Mouse (Mus musculus) limb, embryonic 14.5 days (tissue): ENCODE data around the gene Stoml2. TPM values are rescaled to one million over a fixed set of nuclear protein-coding genes. Genes with fewer than 3 reads are reported as not detected.
"Not testable (repeated sequence)": the region's sequence is repeated elsewhere in the genome, so short reads cannot be mapped to it uniquely, and the experiment has no call there.

Experiments used
- ATAC-seq: fragments of 200-750 bp; cut with Nextera tagmentation; 2 replicates; pipeline ENCODE4 v1.8.0; 2017; ENCODE audit warnings: low read depth, moderate number of reproducible peaks, moderate TSS enrichment; ENCODE audit not compliant: low FRiP score
- DNase-seq: peaks from one replicate; pipeline ENCODE4 v3.0.0-alpha.2; 2015; ENCODE audit warnings: low spot score
- H3K27ac ChIP-seq: fragments of 300-500 bp; sonication (generic); replicated peaks from 2 replicates; pipeline ENCODE4 v1.5.1; 2014; ENCODE audit warnings: low read depth, mild to moderate bottlenecking, low read length, moderate library complexity, mixed read lengths
- H3K27me3 ChIP-seq: fragments of 300-500 bp; sonication (generic); 2 replicates; pipeline ENCODE4 v1.6.1; 2014; ENCODE audit warnings: low read length, mixed read lengths; ENCODE audit not compliant: control insufficient read depth, insufficient read depth
- H3K36me3 ChIP-seq: fragments of 300-500 bp; sonication (generic); 2 replicates; pipeline ENCODE4 v1.6.1; 2014; ENCODE audit warnings: mild to moderate bottlenecking, low read length, moderate library complexity, mixed read lengths; ENCODE audit not compliant: control insufficient read depth, insufficient read depth
- H3K4me1 ChIP-seq: fragments of 300-500 bp; sonication (generic); 2 replicates; pipeline ENCODE4 v1.6.1; 2014; ENCODE audit warnings: antibody characterized with exemption, low read length, mixed read lengths; ENCODE audit not compliant: control insufficient read depth, insufficient read depth
- H3K4me2 ChIP-seq: fragments of 300-500 bp; sonication (generic); replicated peaks from 2 replicates; pipeline ENCODE4 v1.6.1; 2014; ENCODE audit warnings: low read depth, mild to moderate bottlenecking, low read length, moderate library complexity; ENCODE audit not compliant: severe bottlenecking
- H3K4me3 ChIP-seq: fragments of 300-500 bp; sonication (generic); replicated peaks from 2 replicates; pipeline ENCODE4 v1.5.1; 2014; ENCODE audit warnings: low read length
- H3K9ac ChIP-seq: fragments of 300-500 bp; sonication (generic); 2 replicates; pipeline ENCODE4 v1.6.1; 2014; ENCODE audit warnings: mild to moderate bottlenecking, low read depth, low read length, moderate library complexity; ENCODE audit not compliant: severe bottlenecking
- H3K9me3 ChIP-seq: fragments of 300-500 bp; sonication (generic); 2 replicates; pipeline ENCODE4 v1.6.1; 2016; ENCODE audit warnings: low read length; ENCODE audit not compliant: control insufficient read depth
- POLR2A ChIP-seq: fragments of 200-500 bp; IDR thresholded peaks from 2 replicates; pipeline ENCODE4 v1.8.0; 2012; ENCODE audit warnings: inconsistent platforms, mild to moderate bottlenecking, moderate library complexity, borderline replicate concordance; ENCODE audit not compliant: insufficient read depth, insufficient read length; ENCODE audit errors: extremely low read depth
- WGBS: fragments of 180-500 bp; shearing (Covaris S2); extraction: QIAGEN DNeasy Blood & Tissue Kit; methylation state at CpG from one replicate; pipeline ENCODE4 v1.1.7; 2014; 5-methylcytosine and 5-hydroxymethylcytosine counted together
- polyA plus RNA-seq, 2 experiments: library from polyadenylated mRNA; depleted of rRNA in 1 of 2; stranded (reverse) in 1 of 2; unstranded in 1 of 2; fragments of >200 nt; fragmentation: Nextera tagmentation in 1 of 2; extraction: Ambion mirVana in 1 of 2; gene quantifications; 2 replicates each; pipeline versions ENCODE4 v1.2.1 to v1.2.3; 2012 to 2014

The Stoml2 gene
- polyA plus RNA-seq, 2 experiments = 156 to 316 TPM

- whole genome bisulfite sequencing = 86% methylated on average over 1 of the region's 1 CpGs
These were observed 43.2 kb downstream of the Stoml2 start for GRCm38 (mm10) chr4:42988296-42988695.

GRCm38 (mm10) chr4:42980467-42980866 lies 51.0 kb downstream of the Stoml2 start:
- H3K4me3 ChIP-seq, DNase-seq, H3K9me3 ChIP-seq, H3K4me2 ChIP-seq, H3K4me1 ChIP-seq, H3K9ac ChIP-seq, ATAC-seq, H3K27ac ChIP-seq, H3K27me3 ChIP-seq: not testable (repeated sequence)
- 98% methylated on average over 7 of the region's 8 CpGs for WGBS
- H3K36me3 ChIP-seq = peaks cover 73% of the 10 kb centered on the region

More at GRCm38 (mm10) chr4:42988296-42988695, 43.2 kb downstream of the Stoml2 start:
- no peak for ATAC-seq
- Histone ChIP-seq H3K4me2 (no peak overlapping the region), H3K36me3 (peaks cover 94% of the 10 kb centered on the region), H3K4me1 (no peaks in the 10 kb centered on the region), H3K9ac (no peak overlapping the region), H3K27ac (no peak overlapping the region), H3K4me3 (no peak overlapping the region), H3K9me3 (no peaks in the 10 kb centered on the region), H3K27me3 (no peaks in the 10 kb centered on the region)
- DNase-seq = no peak
- TF ChIP-seq POLR2A = no peak

GRCm38 (mm10) chr4:42978062-42978461 lies 53.4 kb downstream of the Stoml2 start:
- H3K4me3 ChIP-seq = no peak overlapping the region
- no peak for DNase-seq
- H3K27ac ChIP-seq = no peak overlapping the region
- H3K27me3 ChIP-seq = no peaks in the 10 kb centered on the region
- 94% methylated on average over 4 of the region's 4 CpGs for WGBS
- no peaks in the 10 kb centered on the region for H3K9me3 ChIP-seq
- H3K4me2 ChIP-seq = no peak overlapping the region
- TF ChIP-seq POLR2A = no peak
- peaks cover 52% of the 10 kb centered on the region for H3K36me3 ChIP-seq
- H3K4me1 ChIP-seq = no peaks in the 10 kb centered on the region
- H3K9ac ChIP-seq = no peak overlapping the region
- no peak for ATAC-seq

Other genes starting within 250 kb of the Stoml2 start
- gene Fam205a1, start 177.8 kb downstream of the Stoml2 start, polyA plus RNA-seq (2012; rRNA removed) = not detected in 2 replicates
- 0.06 TPM in 2 replicates for gene Fam205a1, start 177.8 kb downstream of the Stoml2 start, polyA plus RNA-seq (2014; fragmentation: Nextera tagmentation; extraction: Ambion mirVana)
- gene Gm12394, start 174.9 kb downstream of the Stoml2 start, polyA plus RNA-seq (2012; rRNA removed) = 0.01 TPM in 1 of 2 replicates, not detected in the other
- gene Gm12394, start 174.9 kb downstream of the Stoml2 start, polyA plus RNA-seq (2014; fragmentation: Nextera tagmentation; extraction: Ambion mirVana) = 0.21 and 0.23 TPM in 2 replicates
- gene Fam205c, start 157.5 kb downstream of the Stoml2 start, polyA plus RNA-seq (2012; rRNA removed) = not detected in 2 replicates
- gene Fam205c, start 157.5 kb downstream of the Stoml2 start, polyA plus RNA-seq (2014; fragmentation: Nextera tagmentation; extraction: Ambion mirVana) = 0.55 TPM in 1 of 2 replicates, not detected in the other
- gene Phf24, start 115.0 kb downstream of the Stoml2 start, polyA plus RNA-seq (2012; rRNA removed) = 2.4 and 2.7 TPM in 2 replicates
- gene Phf24, start 115.0 kb downstream of the Stoml2 start, polyA plus RNA-seq (2014; fragmentation: Nextera tagmentation; extraction: Ambion mirVana) = 1.1 and 1.2 TPM in 2 replicates
- 16.9 and 17.4 TPM in 2 replicates for gene Dnajb5, start 81.9 kb downstream of the Stoml2 start, polyA plus RNA-seq (2012; rRNA removed)
- 7.4 and 7.6 TPM in 2 replicates for gene Dnajb5, start 81.9 kb downstream of the Stoml2 start, polyA plus RNA-seq (2014; fragmentation: Nextera tagmentation; extraction: Ambion mirVana)
- not detected in 2 replicates for gene 1700022I11Rik, start 62.1 kb downstream of the Stoml2 start, polyA plus RNA-seq (2012; rRNA removed)
- gene 1700022I11Rik, start 62.1 kb downstream of the Stoml2 start, polyA plus RNA-seq (2014; fragmentation: Nextera tagmentation; extraction: Ambion mirVana) = 0.45 and 0.48 TPM in 2 replicates
- 194 and 248 TPM in 2 replicates for gene Vcp, start 31.2 kb downstream of the Stoml2 start, polyA plus RNA-seq (2012; rRNA removed)
- gene Vcp, start 31.2 kb downstream of the Stoml2 start, polyA plus RNA-seq (2014; fragmentation: Nextera tagmentation; extraction: Ambion mirVana) = 468 and 501 TPM in 2 replicates
- gene Fancg, start 21.2 kb downstream of the Stoml2 start, polyA plus RNA-seq (2012; rRNA removed) = 31.3 and 33.6 TPM in 2 replicates
- 20.1 and 20.4 TPM in 2 replicates for gene Fancg, start 21.2 kb downstream of the Stoml2 start, polyA plus RNA-seq (2014; fragmentation: Nextera tagmentation; extraction: Ambion mirVana)
- gene Pigo, start 5.9 kb downstream of the Stoml2 start, polyA plus RNA-seq (2012; rRNA removed) = 33.4 and 44.3 TPM in 2 replicates
- gene Pigo, start 5.9 kb downstream of the Stoml2 start, polyA plus RNA-seq (2014; fragmentation: Nextera tagmentation; extraction: Ambion mirVana) = 17.6 and 22.1 TPM in 2 replicates
- 22.1 and 24.1 TPM in 2 replicates for gene Fam214b, start 14.5 kb upstream of the Stoml2 start, polyA plus RNA-seq (2012; rRNA removed)
- 9.5 and 11.6 TPM in 2 replicates for gene Fam214b, start 14.5 kb upstream of the Stoml2 start, polyA plus RNA-seq (2014; fragmentation: Nextera tagmentation; extraction: Ambion mirVana)
- 6.7 and 7.2 TPM in 2 replicates for gene Unc13b, start 27.2 kb upstream of the Stoml2 start, polyA plus RNA-seq (2012; rRNA removed)
- 2.4 and 2.5 TPM in 2 replicates for gene Unc13b, start 27.2 kb upstream of the Stoml2 start, polyA plus RNA-seq (2014; fragmentation: Nextera tagmentation; extraction: Ambion mirVana)
- gene Atp8b5, start 235.4 kb upstream of the Stoml2 start, polyA plus RNA-seq (2012; rRNA removed) = 0.68 and 1.3 TPM in 2 replicates
- gene Atp8b5, start 235.4 kb upstream of the Stoml2 start, polyA plus RNA-seq (2014; fragmentation: Nextera tagmentation; extraction: Ambion mirVana) = 0.52 and 0.57 TPM in 2 replicates